Mouse (Mus musculus): ENCODE results near the gene Sfrp4. TPM values are rescaled to one million over a fixed set of nuclear protein-coding genes. Genes with fewer than 3 reads are reported as not detected.
A peak's percentile ranks its signal among the peaks of the same experiment; 100 is the strongest.

Sfrp4 gene
- polyA plus RNA-seq, 1 experiment from 2014 or later: 2.2 TPM

DNA sequence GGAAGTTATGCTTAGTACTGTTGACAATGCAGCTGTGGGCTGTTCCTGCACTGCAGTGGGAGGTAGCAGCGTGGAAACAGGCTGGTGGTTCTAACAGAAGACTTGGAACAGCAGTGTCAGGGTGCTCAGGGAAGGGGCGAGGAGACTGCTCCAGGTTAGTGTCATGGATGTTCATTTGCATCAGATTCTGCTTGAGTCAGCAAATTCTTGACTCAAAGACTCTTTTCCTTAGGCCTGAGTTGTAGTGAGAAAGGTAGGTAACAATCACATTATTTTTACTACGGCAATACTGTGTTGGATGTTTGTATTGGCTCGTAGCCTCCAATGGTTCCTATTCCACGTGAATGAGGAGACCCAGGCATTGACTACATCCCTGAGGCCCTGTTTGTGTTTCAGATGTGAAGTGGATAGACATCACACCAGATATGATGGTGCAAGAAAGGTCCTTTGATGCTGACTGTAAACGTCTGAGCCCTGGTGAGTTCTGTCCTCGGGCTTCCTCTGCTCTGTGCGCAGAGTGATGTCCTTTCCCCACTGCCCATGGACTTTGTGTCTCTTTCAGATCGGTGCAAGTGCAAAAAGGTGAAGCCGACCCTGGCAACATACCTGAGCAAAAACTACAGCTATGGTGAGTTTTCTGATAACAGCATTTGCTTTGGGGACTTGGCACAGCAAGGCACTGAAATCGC lies 1.9 kb downstream of the Sfrp4 start:
- H3K4me2 ChIP-seq (ENCODE audit: low read length): no peak overlapping the region
- 88% methylated on average over 11 of the region's 11 CpGs for WGBS
- ATAC-seq: no peak

DNA sequence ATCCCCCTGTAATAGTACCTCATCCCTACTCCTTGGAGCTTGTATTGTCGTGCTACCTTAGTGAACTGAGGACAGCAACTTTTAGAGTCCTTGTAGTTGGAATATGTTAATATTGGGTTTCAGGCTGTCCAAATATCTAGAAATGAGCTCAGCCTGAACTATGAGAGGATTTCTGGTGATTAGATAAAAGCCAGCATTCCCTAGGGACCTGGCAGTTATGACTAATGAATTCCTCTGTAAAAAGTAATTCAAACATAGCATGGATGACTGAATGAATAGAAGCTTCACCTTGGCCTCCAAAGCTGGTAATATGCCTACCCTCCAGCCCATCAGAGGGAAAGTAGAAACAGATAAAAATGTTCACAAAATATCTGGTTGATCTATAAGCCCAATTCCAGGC lies 3.6 kb downstream of the Sfrp4 start:
- no peaks in the 10 kb centered on the region for H3K36me3 ChIP-seq (ENCODE audit: control insufficient read depth, insufficient read depth)
- no peaks in the 10 kb centered on the region for H3K27me3 ChIP-seq (replicated peaks; ENCODE audit: control insufficient read depth, insufficient read depth, low read length)
- H3K4me3 ChIP-seq (replicated peaks; ENCODE audit: low read length): no peak overlapping the region
- H3K9me3 ChIP-seq (ENCODE audit: control insufficient read depth, low read length): no peaks in the 10 kb centered on the region
- no peak for ATAC-seq
- 86% methylated on average over 1 of the region's 1 CpGs for WGBS
- no peak overlapping the region for H3K4me2 ChIP-seq (ENCODE audit: low read length)
- H3K4me1 ChIP-seq (replicated peaks; ENCODE audit: control insufficient read depth, insufficient read depth, low read length): peaks cover 11% of the 10 kb centered on the region; the same call in 1 of the 2 replicates
- no peak overlapping the region for H3K9ac ChIP-seq (replicated peaks; ENCODE audit: low read depth, low read length)
- H3K27ac ChIP-seq (ENCODE audit: low read length): no peak overlapping the region

More for the DNA sequence above, 1.9 kb downstream of the Sfrp4 start:
- no peaks in the 10 kb centered on the region for H3K36me3 ChIP-seq (ENCODE audit: control insufficient read depth, insufficient read depth)
- H3K27me3 ChIP-seq (replicated peaks; ENCODE audit: control insufficient read depth, insufficient read depth, low read length): no peaks in the 10 kb centered on the region
- no peak overlapping the region for H3K9ac ChIP-seq (replicated peaks; ENCODE audit: low read depth, low read length)
- H3K27ac ChIP-seq (ENCODE audit: low read length): no peak overlapping the region
- no peaks in the 10 kb centered on the region for H3K9me3 ChIP-seq (ENCODE audit: control insufficient read depth, low read length)
- H3K4me1 ChIP-seq (replicated peaks; ENCODE audit: control insufficient read depth, insufficient read depth, low read length): peaks cover 11% of the 10 kb centered on the region; the same call in 1 of the 2 replicates
- H3K4me3 ChIP-seq (replicated peaks; ENCODE audit: low read length): no peak overlapping the region

DNA sequence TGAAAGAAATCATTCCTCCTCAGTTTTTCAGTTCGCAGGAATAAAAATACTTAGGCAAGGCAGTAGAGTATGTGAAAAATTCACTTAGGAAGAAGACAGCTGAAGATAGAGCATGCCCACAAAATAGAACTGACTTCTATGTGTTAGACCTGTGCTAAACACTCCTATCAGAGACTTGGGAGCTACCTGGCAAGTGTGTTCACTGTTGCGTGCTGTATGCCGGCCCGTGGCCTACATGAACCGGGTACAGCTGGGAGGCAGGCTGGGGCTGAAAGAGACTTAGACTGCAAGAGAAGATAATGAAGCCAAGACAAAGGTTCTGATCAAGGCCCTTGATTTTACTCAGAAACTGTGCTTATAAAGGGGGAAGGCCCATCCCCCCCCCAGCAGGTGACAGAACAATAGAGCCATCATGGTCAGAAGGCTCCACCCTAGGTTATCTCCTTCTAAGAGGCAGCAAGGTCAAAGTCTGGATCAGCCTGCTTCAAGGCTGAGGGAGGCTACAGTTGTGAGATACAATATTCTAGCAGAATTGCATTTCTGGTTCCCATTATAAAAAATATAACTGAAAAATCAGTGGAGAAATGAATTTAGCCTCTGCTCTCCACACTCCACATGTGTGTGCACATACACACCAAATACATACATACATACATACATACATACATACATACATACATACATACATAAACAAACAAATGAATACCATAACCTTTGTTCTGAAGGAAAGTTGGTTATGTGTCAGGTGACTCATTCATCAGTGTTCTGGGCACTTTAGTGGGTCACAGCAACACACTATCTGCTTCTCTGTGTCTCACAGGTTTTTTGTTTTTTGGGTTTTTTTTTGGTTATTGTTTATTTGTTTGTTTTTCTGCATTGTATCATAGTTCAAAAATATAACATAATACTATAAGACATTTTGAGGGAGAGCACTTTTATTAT lies 8.1 kb downstream of the Sfrp4 start:
- Histone ChIP-seq H3K36me3 (ENCODE audit: control insufficient read depth, insufficient read depth) (no peaks in the 10 kb centered on the region), H3K9ac (replicated peaks; ENCODE audit: low read depth, low read length) (no peak overlapping the region), H3K9me3 (ENCODE audit: control insufficient read depth, low read length) (no peaks in the 10 kb centered on the region), H3K27me3 (replicated peaks; ENCODE audit: control insufficient read depth, insufficient read depth, low read length) (no peaks in the 10 kb centered on the region), H3K27ac (ENCODE audit: low read length) (no peak overlapping the region), H3K4me3 (replicated peaks; ENCODE audit: low read length) (no peak overlapping the region), H3K4me2 (ENCODE audit: low read length) (no peak overlapping the region), H3K4me1 (replicated peaks; ENCODE audit: control insufficient read depth, insufficient read depth, low read length) (no peaks in the 10 kb centered on the region)
- 88% methylated on average over 5 of the region's 5 CpGs for WGBS
- ATAC-seq: no peak

DNA sequence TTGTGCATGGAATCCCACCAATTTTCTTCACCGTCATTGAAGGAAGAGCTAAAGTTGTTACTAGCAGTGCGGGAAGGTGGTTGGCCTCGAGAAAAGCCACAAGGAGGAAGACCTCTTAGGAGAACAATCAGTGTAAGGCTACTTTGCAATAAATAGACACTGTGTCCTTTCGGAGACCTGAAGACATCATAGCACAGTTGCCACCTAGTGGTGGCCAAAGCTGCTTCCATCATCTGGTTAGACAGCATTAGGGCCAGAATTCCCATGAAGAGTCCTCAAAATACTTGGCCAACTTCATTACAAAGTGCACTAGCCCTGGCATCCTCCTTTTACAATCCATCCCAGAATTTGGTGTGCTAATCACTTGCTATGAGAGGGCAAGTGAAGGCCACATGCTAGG lies 13.2 kb downstream of the Sfrp4 start:
- Histone ChIP-seq H3K9me3 (ENCODE audit: control insufficient read depth, low read length) (no peaks in the 10 kb centered on the region), H3K36me3 (ENCODE audit: control insufficient read depth, insufficient read depth) (no peaks in the 10 kb centered on the region), H3K27ac (ENCODE audit: low read length) (no peak overlapping the region), H3K27me3 (replicated peaks; ENCODE audit: control insufficient read depth, insufficient read depth, low read length) (no peaks in the 10 kb centered on the region), H3K4me3 (replicated peaks; ENCODE audit: low read length) (no peak overlapping the region), H3K4me1 (replicated peaks; ENCODE audit: control insufficient read depth, insufficient read depth, low read length) (no peaks in the 10 kb centered on the region), H3K4me2 (ENCODE audit: low read length) (no peak overlapping the region), H3K9ac (replicated peaks; ENCODE audit: low read depth, low read length) (no peak overlapping the region)
- no peak for ATAC-seq
- WGBS: 75% methylated on average over 4 of the region's 4 CpGs

DNA sequence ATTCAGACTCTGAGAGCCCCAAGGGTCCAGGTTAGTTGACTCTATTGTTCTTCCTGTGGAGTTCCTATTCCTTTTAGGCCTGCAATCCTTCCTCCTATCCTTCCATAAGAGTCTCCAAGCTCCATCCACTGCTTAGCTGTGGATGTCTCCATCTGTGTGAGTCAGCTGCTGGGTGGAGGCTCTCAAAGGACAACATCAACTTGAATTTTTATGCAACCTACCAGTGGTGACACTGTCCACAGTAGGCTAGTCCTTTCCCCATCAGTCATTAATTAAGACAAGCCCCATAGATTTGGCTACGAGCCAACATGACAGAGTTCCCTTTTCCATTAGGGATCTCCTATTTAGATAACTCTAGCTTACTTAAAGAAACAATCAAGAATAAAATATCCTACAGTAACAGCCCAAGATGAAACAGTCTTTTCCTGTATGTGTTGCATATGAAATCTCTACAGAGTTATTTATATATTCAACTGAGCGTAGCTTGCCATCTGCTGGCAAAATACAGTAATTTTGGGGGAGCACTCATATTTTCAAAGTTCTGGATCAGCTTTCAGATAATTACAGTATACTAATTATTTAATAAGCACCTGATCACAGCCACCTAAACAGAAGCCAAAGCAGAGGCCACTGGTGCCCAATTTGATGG lies 17.4 kb downstream of the Sfrp4 start:
- WGBS: 79% methylated on average over 2 of the region's 2 CpGs
- Histone ChIP-seq H3K9me3 (ENCODE audit: control insufficient read depth, low read length) (no peaks in the 10 kb centered on the region), H3K4me3 (replicated peaks; ENCODE audit: low read length) (no peak overlapping the region), H3K27me3 (replicated peaks; ENCODE audit: control insufficient read depth, insufficient read depth, low read length) (no peaks in the 10 kb centered on the region), H3K9ac (replicated peaks; ENCODE audit: low read depth, low read length) (no peak overlapping the region), H3K4me1 (replicated peaks; ENCODE audit: control insufficient read depth, insufficient read depth, low read length) (no peaks in the 10 kb centered on the region), H3K36me3 (ENCODE audit: control insufficient read depth, insufficient read depth) (no peaks in the 10 kb centered on the region), H3K27ac (ENCODE audit: low read length) (no peak overlapping the region), H3K4me2 (ENCODE audit: low read length) (no peak overlapping the region)
- peak; percentile 65 for ATAC-seq

DNA sequence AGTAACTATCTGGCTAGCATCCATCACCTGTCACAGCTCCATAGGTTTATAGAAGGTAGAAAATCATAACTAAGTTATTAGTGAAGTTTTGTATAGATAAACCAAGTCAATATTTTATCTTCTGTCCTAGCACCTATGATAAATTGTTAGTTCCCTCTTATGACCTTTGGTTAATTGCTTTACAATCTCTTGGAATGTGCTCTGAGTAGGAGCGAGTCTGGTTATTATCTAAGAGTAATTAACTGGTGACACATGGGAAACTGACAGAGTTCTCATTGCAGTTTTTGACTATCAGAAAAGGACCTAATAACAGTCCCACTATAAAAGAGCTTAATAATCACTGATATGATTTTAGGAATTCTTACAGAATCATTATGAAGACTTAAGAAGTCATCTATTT lies 20.6 kb downstream of the Sfrp4 start:
- no peaks in the 10 kb centered on the region for H3K4me1 ChIP-seq (replicated peaks; ENCODE audit: control insufficient read depth, insufficient read depth, low read length)
- 76% methylated on average over 1 of the region's 1 CpGs for WGBS

DNA sequence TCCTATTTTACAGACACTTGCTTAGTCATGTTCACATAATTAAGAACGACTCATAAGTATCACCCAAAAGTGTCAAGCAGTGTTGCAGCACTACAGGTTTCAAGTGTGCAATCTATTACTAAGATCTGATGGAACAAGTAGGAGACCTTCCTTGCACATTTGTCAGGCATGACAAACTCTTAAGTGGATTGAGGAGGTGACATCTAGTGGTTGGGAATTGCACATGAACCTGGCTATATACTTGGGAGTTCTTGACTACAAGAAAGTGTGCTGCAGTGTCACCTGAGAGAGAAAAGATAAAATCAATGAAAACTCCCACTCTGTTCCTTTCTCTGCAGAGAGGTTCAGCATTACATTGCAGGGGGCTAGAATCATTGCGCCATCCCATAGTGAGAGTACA lies 21.3 kb downstream of the Sfrp4 start:
- Histone ChIP-seq H3K36me3 (ENCODE audit: control insufficient read depth, insufficient read depth) (no peaks in the 10 kb centered on the region), H3K27me3 (replicated peaks; ENCODE audit: control insufficient read depth, insufficient read depth, low read length) (no peaks in the 10 kb centered on the region)
- ATAC-seq: no peak

More for the DNA sequence above, 20.6 kb downstream of the Sfrp4 start:
- Histone ChIP-seq H3K4me3 (replicated peaks; ENCODE audit: low read length) (no peak overlapping the region), H3K4me2 (ENCODE audit: low read length) (no peak overlapping the region), H3K27ac (ENCODE audit: low read length) (no peak overlapping the region), H3K9me3 (ENCODE audit: control insufficient read depth, low read length) (no peaks in the 10 kb centered on the region), H3K27me3 (replicated peaks; ENCODE audit: control insufficient read depth, insufficient read depth, low read length) (no peaks in the 10 kb centered on the region), H3K36me3 (ENCODE audit: control insufficient read depth, insufficient read depth) (no peaks in the 10 kb centered on the region), H3K9ac (replicated peaks; ENCODE audit: low read depth, low read length) (no peak overlapping the region)
- ATAC-seq: no peak

DNA sequence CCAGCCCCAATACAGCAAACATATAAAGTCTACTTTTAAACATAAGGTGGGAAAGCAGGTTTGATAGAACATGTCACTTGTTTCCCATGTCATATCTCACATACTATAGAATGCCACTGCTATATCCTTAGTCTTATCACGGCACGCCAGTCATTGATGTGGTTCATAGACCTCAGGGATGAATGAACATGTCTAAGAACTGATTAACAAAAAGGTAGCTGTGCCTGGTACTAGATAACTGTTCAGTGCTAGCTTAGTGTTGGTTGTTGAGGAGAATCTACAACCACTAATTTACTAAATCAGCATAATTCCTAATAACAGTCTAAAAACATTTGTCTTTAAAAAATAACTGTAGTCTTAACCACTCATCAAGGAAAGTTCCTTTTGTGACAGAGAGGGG lies 26.9 kb downstream of the Sfrp4 start:
- Histone ChIP-seq H3K4me3 (replicated peaks; ENCODE audit: low read length) (no peak overlapping the region), H3K9me3 (ENCODE audit: control insufficient read depth, low read length) (no peaks in the 10 kb centered on the region), H3K36me3 (ENCODE audit: control insufficient read depth, insufficient read depth) (no peaks in the 10 kb centered on the region), H3K27me3 (replicated peaks; ENCODE audit: control insufficient read depth, insufficient read depth, low read length) (no peaks in the 10 kb centered on the region), H3K4me1 (replicated peaks; ENCODE audit: control insufficient read depth, insufficient read depth, low read length) (no peaks in the 10 kb centered on the region), H3K9ac (replicated peaks; ENCODE audit: low read depth, low read length) (no peak overlapping the region), H3K27ac (ENCODE audit: low read length) (no peak overlapping the region), H3K4me2 (ENCODE audit: low read length) (no peak overlapping the region)
- no peak for ATAC-seq
- WGBS: 94% methylated on average over 2 of the region's 2 CpGs

More for the DNA sequence above, 21.3 kb downstream of the Sfrp4 start:
- Histone ChIP-seq H3K9ac (replicated peaks; ENCODE audit: low read depth, low read length) (no peak overlapping the region), H3K4me2 (ENCODE audit: low read length) (no peak overlapping the region), H3K4me1 (replicated peaks; ENCODE audit: control insufficient read depth, insufficient read depth, low read length) (no peaks in the 10 kb centered on the region), H3K27ac (ENCODE audit: low read length) (no peak overlapping the region), H3K9me3 (ENCODE audit: control insufficient read depth, low read length) (no peaks in the 10 kb centered on the region), H3K4me3 (replicated peaks; ENCODE audit: low read length) (no peak overlapping the region)
- WGBS: 76% methylated on average over 2 of the region's 2 CpGs

DNA sequence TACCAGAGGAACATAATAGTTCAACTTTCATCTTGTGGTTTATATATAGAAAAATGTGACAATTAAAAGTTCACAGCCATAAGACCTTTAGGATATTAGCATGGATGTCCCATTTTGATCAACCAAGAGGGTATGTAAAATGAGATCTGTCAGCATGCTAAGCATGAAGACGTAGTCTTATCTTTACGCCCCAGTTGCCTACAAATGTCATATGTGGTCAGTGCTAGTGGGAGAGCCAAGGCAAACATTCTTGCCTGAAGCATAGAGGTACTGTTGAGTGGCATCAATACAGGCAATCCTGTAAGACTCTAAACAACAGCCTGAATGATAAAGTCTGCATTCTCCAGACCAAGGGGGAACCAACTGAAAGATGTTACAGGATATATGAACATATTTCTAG lies 29.5 kb downstream of the Sfrp4 start:
- Histone ChIP-seq H3K9me3 (ENCODE audit: control insufficient read depth, low read length) (no peaks in the 10 kb centered on the region), H3K27me3 (replicated peaks; ENCODE audit: control insufficient read depth, insufficient read depth, low read length) (no peaks in the 10 kb centered on the region), H3K4me1 (replicated peaks; ENCODE audit: control insufficient read depth, insufficient read depth, low read length) (no peaks in the 10 kb centered on the region), H3K4me3 (replicated peaks; ENCODE audit: low read length) (no peak overlapping the region), H3K27ac (ENCODE audit: low read length) (no peak overlapping the region), H3K9ac (replicated peaks; ENCODE audit: low read depth, low read length) (no peak overlapping the region), H3K36me3 (ENCODE audit: control insufficient read depth, insufficient read depth) (no peaks in the 10 kb centered on the region), H3K4me2 (ENCODE audit: low read length) (no peak overlapping the region)
- 97% methylated on average over 2 of the region's 2 CpGs for WGBS
- ATAC-seq: no peak

Data from forebrain, embryonic 16.5 days (tissue).